8 mouse cellular contexts compared by ENCODE assay signal in the genomic region with DNA sequence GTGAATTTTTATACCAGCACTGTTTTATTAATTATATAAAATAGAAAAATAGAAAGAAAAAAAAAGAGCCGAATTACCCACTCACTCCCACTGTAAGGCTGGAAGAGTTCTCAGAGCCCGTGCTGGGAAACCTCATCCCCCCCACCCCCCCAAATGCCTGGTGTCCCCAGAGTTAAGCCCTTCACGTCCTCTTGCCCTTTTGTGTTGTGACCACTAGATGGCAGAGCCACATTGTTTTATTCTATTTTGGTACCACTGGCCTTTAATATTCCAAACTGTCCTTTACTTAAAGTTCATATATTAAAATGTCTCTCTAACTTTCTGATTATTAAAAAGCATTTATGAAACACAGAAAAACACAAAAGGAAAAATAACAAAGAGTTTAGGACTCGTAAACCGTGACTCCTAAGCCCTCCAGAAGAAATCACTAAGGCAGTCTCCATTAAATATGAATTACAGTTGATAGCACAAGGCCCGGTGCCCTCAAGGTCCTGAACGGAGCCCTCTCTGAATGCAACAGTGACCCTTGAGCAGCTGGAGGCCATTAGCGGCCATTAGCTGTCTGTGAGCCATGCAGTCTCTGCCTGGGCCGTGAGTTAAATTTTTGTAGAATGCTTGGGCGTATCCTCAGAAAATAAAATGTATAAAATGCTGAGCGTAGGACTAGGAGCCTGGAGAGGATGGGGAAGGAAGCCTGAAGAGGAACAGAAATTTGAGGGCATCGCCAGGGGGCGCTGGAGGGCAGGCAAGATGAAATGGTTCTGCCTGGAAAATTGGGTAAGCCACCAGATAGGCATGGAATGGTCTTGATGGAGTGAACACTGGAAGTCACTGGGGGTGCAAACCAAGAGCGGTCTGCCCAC. TPM values are rescaled to one million over a fixed set of nuclear protein-coding genes. Genes with fewer than 3 reads are reported as not detected.
A peak's percentile ranks its signal among the peaks of the same experiment; 100 is the strongest.
DNase-seq lines count a peak whose midpoint lies in the region; ATAC-seq and TF ChIP-seq lines count a peak whose summit lies in the region.

No protein-coding gene starts in this region.

- no peaks in the 10 kb centered on the region for H3K9me3 ChIP-seq in heart, embryonic 12.5 days (replicated peaks)
- H3K9me3 ChIP-seq in limb, embryonic 11.5 days (ENCODE audit: control insufficient read depth, low read length): no peaks in the 10 kb centered on the region
- no peaks in the 10 kb centered on the region for H3K9me3 ChIP-seq in midbrain, postnatal 0 days (ENCODE audit: low read length)

- H3K27me3 ChIP-seq in heart, embryonic 12.5 days (replicated peaks): no peaks in the 10 kb centered on the region
- H3K27me3 ChIP-seq in kidney, adult 2 months (replicated peaks; ENCODE audit: control insufficient read depth, insufficient read depth, low read length): no peaks in the 10 kb centered on the region
- no peaks in the 10 kb centered on the region for H3K27me3 ChIP-seq in limb, embryonic 11.5 days (ENCODE audit: control insufficient read depth, insufficient read depth, low read length)
- H3K27me3 ChIP-seq in midbrain, postnatal 0 days (ENCODE audit: insufficient read depth, low read length): no peaks in the 10 kb centered on the region

- 0 out of 2 replicates have a peak, but pooled peaks cover 5% of the 10 kb centered on the region for H3K36me3 ChIP-seq in heart, embryonic 12.5 days
- H3K36me3 ChIP-seq in kidney, adult 2 months (ENCODE audit: control insufficient read depth, insufficient read depth, low read length): no peaks in the 10 kb centered on the region
- H3K36me3 ChIP-seq in limb, embryonic 11.5 days (ENCODE audit: control insufficient read depth, insufficient read depth, low read length): no peaks in the 10 kb centered on the region
- no peaks in the 10 kb centered on the region for H3K36me3 ChIP-seq in midbrain, postnatal 0 days (ENCODE audit: insufficient read depth, low read length)

- DNase-seq in heart, adult 11 months: peak; percentile 96
- DNase-seq in embryo, embryonic 11.5 days (ENCODE audit: low read depth, low spot score): peak; percentile 73
- peak; percentile 78 to 86 for DNase-seq in gastrocnemius, postnatal 36 days
- DNase-seq in kidney, adult 2 months: peak; percentile 93
- DNase-seq in limb, embryonic 11.5 days (ENCODE audit: low spot score): peak; percentile 93
- DNase-seq in midbrain, postnatal 0 days (ENCODE audit: low spot score): peak; percentile 80
- DNase-seq in spleen, postnatal 10 days (ENCODE audit: low spot score in 2 of 2): peak; percentile 74 to 86

- no peak overlapping the region for H3K27ac ChIP-seq in heart, embryonic 12.5 days (ENCODE audit: poor library complexity, severe bottlenecking)
- H3K27ac ChIP-seq in kidney, adult 2 months (ENCODE audit: insufficient read depth, low read depth, low read length): peak overlapping the region; percentile 21; the same call in 1 of the 2 replicates
- no peak overlapping the region for H3K27ac ChIP-seq in limb, embryonic 11.5 days (replicated peaks; ENCODE audit: low read depth, low read length)
- no peak overlapping the region for H3K27ac ChIP-seq in midbrain, postnatal 0 days (ENCODE audit: low read depth, low read length)

- TF ChIP-seq CTCF in kidney, adult 2 months (conservative IDR thresholded peaks at IDR 0.05; ENCODE audit: insufficient read depth, insufficient read length, low read depth, low read length): peak; percentile 88
- peak; percentile 83 for TF ChIP-seq CTCF in midbrain, postnatal 0 days (IDR thresholded peaks at IDR 0.05)

- peaks cover 16% of the 10 kb centered on the region for H3K4me1 ChIP-seq in heart, embryonic 12.5 days (replicated peaks)
- peaks cover 10% of the 10 kb centered on the region; the same call in 1 of the 2 replicates for H3K4me1 ChIP-seq in kidney, adult 2 months (ENCODE audit: control insufficient read depth, insufficient read depth, low read length)
- H3K4me1 ChIP-seq in limb, embryonic 11.5 days (ENCODE audit: control insufficient read depth, insufficient read depth, low read length): peaks cover 9% of the 10 kb centered on the region
- peaks cover 4% of the 10 kb centered on the region for H3K4me1 ChIP-seq in midbrain, postnatal 0 days (ENCODE audit: insufficient read depth, low read length)

- TF ChIP-seq POLR2A in kidney, adult 2 months (IDR thresholded peaks at IDR 0.05; ENCODE audit: low read depth, low read length): no peak

- H3K4me2 ChIP-seq in heart, embryonic 12.5 days: no peak overlapping the region
- H3K4me2 ChIP-seq in limb, embryonic 11.5 days (ENCODE audit: low read depth, severe bottlenecking): no peak overlapping the region
- no peak overlapping the region for H3K4me2 ChIP-seq in midbrain, postnatal 0 days (ENCODE audit: low read depth, low read length, poor library complexity, severe bottlenecking)

- WGBS in heart, embryonic 12.5 days: 44% methylated on average over 14 of the region's 14 CpGs
- WGBS in kidney, adult 2 months: 18% methylated on average over 14 of the region's 14 CpGs
- 21% methylated on average over 14 of the region's 14 CpGs for WGBS in limb, embryonic 11.5 days
- WGBS in midbrain, postnatal 0 days: 40% methylated on average over 14 of the region's 14 CpGs

- intact Hi-C loops in gastrocnemius, postnatal 36 days (cut with DNase I): loop anchor here (5.0 kb wide), 3 partner anchors 150 to 485 kb away; no protein-coding TSS in a partner anchor

- no peak overlapping the region for H3K9ac ChIP-seq in heart, embryonic 12.5 days
- no peak overlapping the region for H3K9ac ChIP-seq in limb, embryonic 11.5 days (ENCODE audit: low read length)
- no peak overlapping the region for H3K9ac ChIP-seq in midbrain, postnatal 0 days (replicated peaks; ENCODE audit: low read length, poor library complexity, severe bottlenecking)

- ATAC-seq in heart, embryonic 12.5 days (ENCODE audit: insufficient number of reproducible peaks, low FRiP score): no peak
- ATAC-seq in limb, embryonic 11.5 days (ENCODE audit: insufficient number of reproducible peaks, low FRiP score, low TSS enrichment, low read depth): peak; percentile 44; the same call in 1 of the 2 replicates
- no peak for ATAC-seq in midbrain, postnatal 0 days (ENCODE audit: low FRiP score)

- H3K4me3 ChIP-seq in heart, embryonic 12.5 days: no peak overlapping the region
- peak overlapping the region; percentile 34 for H3K4me3 ChIP-seq in kidney, adult 2 months (ENCODE audit: insufficient read depth, low read depth, low read length)
- no peak overlapping the region for H3K4me3 ChIP-seq in limb, embryonic 11.5 days (ENCODE audit: low read depth, low read length)
- no peak overlapping the region for H3K4me3 ChIP-seq in midbrain, postnatal 0 days (ENCODE audit: low read depth, low read length)

RNA-seq across cellular contexts. Expression of a gene that starts 25.8 kb away (rescaled TPM):
- polyA plus RNA-seq in heart, embryonic 12.5 days (2016; fragmentation: Nextera tagmentation; extraction: Ambion mirVana): 31.6 and 33.9 TPM in 2 replicates
- total RNA-seq in gastrocnemius, postnatal 36 days (2021): 1 to 10 TPM; 5.1 to 5.3 TPM
- 12.0 and 12.4 TPM in 2 replicates for polyA plus RNA-seq in kidney, adult 2 months (2012; rRNA removed)
- polyA plus RNA-seq in limb, embryonic 11.5 days (2014; fragmentation: Nextera tagmentation; extraction: Ambion mirVana): 24.5 and 26.6 TPM in 2 replicates
- 25.2 and 25.9 TPM in 2 replicates for total RNA-seq in midbrain, postnatal 0 days (2014; rRNA removed)
- 34.5 and 39.2 TPM in 2 replicates for polyA plus RNA-seq in midbrain, postnatal 0 days (2015; fragmentation: Nextera tagmentation; extraction: Ambion mirVana)

RNA-seq across cellular contexts. Expression of a gene that starts 32.9 kb away (rescaled TPM):
- polyA plus RNA-seq in heart, embryonic 12.5 days (2016; fragmentation: Nextera tagmentation; extraction: Ambion mirVana): 23.2 and 26.3 TPM in 2 replicates
- total RNA-seq in gastrocnemius, postnatal 36 days (2021): 100 to 1,000 TPM; 598 to 893 TPM
- polyA plus RNA-seq in kidney, adult 2 months (2012; rRNA removed): 1.1 and 5.0 TPM in 2 replicates
- polyA plus RNA-seq in limb, embryonic 11.5 days (2014; fragmentation: Nextera tagmentation; extraction: Ambion mirVana): 0.21 TPM in 2 replicates
- total RNA-seq in midbrain, postnatal 0 days (2014; rRNA removed): 0.57 and 0.99 TPM in 2 replicates
- polyA plus RNA-seq in midbrain, postnatal 0 days (2015; fragmentation: Nextera tagmentation; extraction: Ambion mirVana): 0.69 and 0.80 TPM in 2 replicates

RNA-seq across cellular contexts. Expression of a gene that starts 38.7 kb away (rescaled TPM):
- polyA plus RNA-seq in heart, embryonic 12.5 days (2016; fragmentation: Nextera tagmentation; extraction: Ambion mirVana): not detected in 2 replicates
- total RNA-seq in gastrocnemius, postnatal 36 days (2021): under 1 TPM in 1 of 2 experiments, not detected in 1; 0.18 TPM
- polyA plus RNA-seq in kidney, adult 2 months (2012; rRNA removed): 0.12 and 0.17 TPM in 2 replicates
- polyA plus RNA-seq in limb, embryonic 11.5 days (2014; fragmentation: Nextera tagmentation; extraction: Ambion mirVana): 0.37 TPM in 1 of 2 replicates, not detected in the other
- 0.19 and 0.38 TPM in 2 replicates for total RNA-seq in midbrain, postnatal 0 days (2014; rRNA removed)
- polyA plus RNA-seq in midbrain, postnatal 0 days (2015; fragmentation: Nextera tagmentation; extraction: Ambion mirVana): 0.26 and 0.45 TPM in 2 replicates
